In the genomic region with DNA sequence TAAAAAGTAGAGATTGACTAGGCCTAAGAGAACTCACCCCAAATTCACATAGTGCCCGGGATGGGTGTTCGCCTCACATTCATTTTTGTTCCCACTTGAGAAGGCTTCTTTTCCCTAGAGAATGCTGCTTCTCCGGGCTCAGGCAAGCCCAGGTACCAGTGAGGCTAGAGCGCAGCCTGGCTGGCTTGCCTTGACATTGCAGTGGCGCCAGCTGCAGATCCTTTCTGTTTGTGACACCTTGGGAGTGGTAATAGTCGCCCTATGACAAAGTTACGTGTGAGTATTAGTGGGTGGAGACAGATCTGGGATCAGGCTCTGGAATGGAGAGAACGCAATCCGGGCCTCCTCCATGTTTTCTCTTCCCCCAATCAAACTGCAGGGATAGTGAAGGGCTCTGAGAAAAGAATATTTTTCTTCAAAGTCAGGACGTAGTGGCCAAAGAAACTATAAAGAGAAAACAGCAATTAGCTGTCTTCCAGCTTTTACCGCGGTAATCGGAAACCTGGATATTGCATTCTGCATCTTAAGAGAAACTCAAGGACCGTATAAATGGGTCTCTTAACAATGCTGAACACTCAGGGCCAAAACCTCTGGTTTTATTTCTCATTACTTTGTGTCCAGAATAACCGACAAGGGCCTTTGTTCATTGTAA, we compare ENCODE assay signal across 8 mouse cellular contexts. TPM values are rescaled to one million over a fixed set of nuclear protein-coding genes. Genes with fewer than 3 reads are reported as not detected.
A peak's percentile ranks its signal among the peaks of the same experiment; 100 is the strongest.
DNase-seq lines count a peak whose midpoint lies in the region; ATAC-seq and TF ChIP-seq lines count a peak whose summit lies in the region.

A gene (minus strand): TSS at position 248 of the 652 bp plus-strand sequence.

- H3K9ac ChIP-seq in hindbrain, embryonic 11.5 days (ENCODE audit: low read depth, low read length) = peak within 1 kb of the TSS; percentile 92
- H3K9ac ChIP-seq in lung, postnatal 0 days (replicated peaks; ENCODE audit: low read depth) = peak within 1 kb of the TSS; percentile 89

- no peaks in the 10 kb centered on the region for H3K36me3 ChIP-seq in hindbrain, embryonic 11.5 days (ENCODE audit: control insufficient read depth, insufficient read depth, low read length)
- no peaks in the 10 kb centered on the region for H3K36me3 ChIP-seq in lung, postnatal 0 days (ENCODE audit: insufficient read depth, low read length)

- H3K27me3 ChIP-seq in hindbrain, embryonic 11.5 days (ENCODE audit: control insufficient read depth, insufficient read depth, low read length) = no peaks in the 10 kb centered on the region
- H3K27me3 ChIP-seq in lung, postnatal 0 days (replicated peaks; ENCODE audit: insufficient read depth, low read length) = no peaks in the 10 kb centered on the region

- H3K4me1 ChIP-seq in hindbrain, embryonic 11.5 days (replicated peaks; ENCODE audit: control insufficient read depth, insufficient read depth, low read length) = peaks cover 13% of the 10 kb centered on the region
- H3K4me1 ChIP-seq in lung, postnatal 0 days (ENCODE audit: insufficient read depth, low read depth, low read length) = no peaks in the 10 kb centered on the region; the same call in 1 of the 2 replicates

- H3K9me3 ChIP-seq in hindbrain, embryonic 11.5 days (ENCODE audit: control insufficient read depth, low read length) = no peaks in the 10 kb centered on the region
- no peaks in the 10 kb centered on the region for H3K9me3 ChIP-seq in lung, postnatal 0 days (ENCODE audit: low read length)

- H3K27ac ChIP-seq in hindbrain, embryonic 11.5 days (ENCODE audit: low read depth, low read length) = peak within 1 kb of the TSS; percentile 97
- peak within 1 kb of the TSS; percentile 99 for H3K27ac ChIP-seq in lung, postnatal 0 days (ENCODE audit: low read length)

- peak within 1 kb of the TSS; percentile 53 for H3K4me3 ChIP-seq in hindbrain, embryonic 11.5 days (ENCODE audit: low read depth, low read length)
- peak within 1 kb of the TSS; percentile 71 for H3K4me3 ChIP-seq in lung, postnatal 0 days (ENCODE audit: low read depth, low read length)

- peak; percentile 46 for ATAC-seq in hindbrain, embryonic 11.5 days (ENCODE audit: low FRiP score)
- ATAC-seq in lung, postnatal 0 days = peak; percentile 71

- DNase-seq in R1 (ENCODE audit: low read depth, low spot score) = peak; percentile 95
- DNase-seq in cerebellum, adult 9-10 months = peak; percentile 84
- peak; percentile 74 to 82 for DNase-seq in frontal cortex, adult 2 months (ENCODE audit: extremely low spot score in 1 of 2, low spot score in 1 of 2)
- peak; percentile 73 for DNase-seq in hindbrain, embryonic 11.5 days (ENCODE audit: low spot score)
- DNase-seq in layer of hippocampus, postnatal 14 days (ENCODE audit: low spot score in 2 of 2) = peak in 1 of 2 experiments; percentile 66
- peak; percentile 97 for DNase-seq in lung, postnatal 0 days (ENCODE audit: low spot score)
- peak; percentile 84 for DNase-seq in right cerebral cortex, adult 18-20 months
- DNase-seq in urinary bladder, adult 2 months (ENCODE audit: low spot score) = no peak

- whole genome bisulfite sequencing in hindbrain, embryonic 11.5 days = 12% methylated on average over 15 of the region's 15 CpGs
- WGBS in lung, postnatal 0 days = 4% methylated on average over 15 of the region's 15 CpGs

- 0 out of 2 replicates have a peak, but pooled peaks have one; percentile 36 for TF ChIP-seq EP300 in lung, postnatal 0 days (IDR thresholded peaks at IDR 0.05)

- peak; percentile 90 for TF ChIP-seq CTCF in lung, postnatal 0 days (IDR thresholded peaks at IDR 0.05)

- peak within 1 kb of the TSS; percentile 60 for H3K4me2 ChIP-seq in hindbrain, embryonic 11.5 days (replicated peaks; ENCODE audit: low read depth, low read length)
- H3K4me2 ChIP-seq in lung, postnatal 0 days (replicated peaks; ENCODE audit: low read depth, low read length) = peak within 1 kb of the TSS; percentile 82

RNA-seq across cellular contexts. Expression of the gene that starts here (rescaled TPM):
- 73.4 and 77.7 TPM in 2 replicates for polyA plus RNA-seq in frontal cortex, adult 2 months (2012; rRNA removed)
- 55.3 and 67.1 TPM in 2 replicates for polyA plus RNA-seq in hindbrain, embryonic 11.5 days (2014; fragmentation: Nextera tagmentation; extraction: Ambion mirVana)
- total RNA-seq in layer of hippocampus, postnatal 14 days (2021) = 10 to 100 TPM; 37.6 to 41.2 TPM
- 23.0 and 24.1 TPM in 2 replicates for polyA plus RNA-seq in lung, postnatal 0 days (2015; fragmentation: Nextera tagmentation; extraction: Ambion mirVana)
- 105 and 107 TPM in 2 replicates for polyA plus RNA-seq in urinary bladder, adult 2 months (2012; rRNA removed)
